Mouse (Mus musculus): ENCODE measurements around the gene Tasp1. TPM values are rescaled to one million over a fixed set of nuclear protein-coding genes. Genes with fewer than 3 reads are reported as not detected.
"Not testable (repeated sequence)": the region's sequence is repeated elsewhere in the genome, so short reads cannot be mapped to it uniquely, and the experiment has no call there.

Tasp1 gene
- 14.3 and 14.4 TPM in 2 replicates for total RNA-seq (2017)

GRCm38 (mm10) chr2:140066353-140067314 is at the start of gene Tasp1:
TSS of gene Tasp1 (minus strand) at chr2:140066805.
- ATAC-seq (ENCODE audit: extremely low read depth, insufficient number of reproducible peaks, low FRiP score, poor library complexity, severe bottlenecking), result peak; percentile 100

GRCm38 (mm10) chr2:140113851-140114250 is 47.2 kb upstream of the Tasp1 start:
- no peak for ATAC-seq (ENCODE audit: extremely low read depth, insufficient number of reproducible peaks, low FRiP score, poor library complexity, severe bottlenecking)

- no peak for ATAC-seq (ENCODE audit: extremely low read depth, insufficient number of reproducible peaks, low FRiP score, poor library complexity, severe bottlenecking)
Observed at GRCm38 (mm10) chr2:140108945-140109344, 42.3 kb upstream of the Tasp1 start.

- ATAC-seq (ENCODE audit: extremely low read depth, insufficient number of reproducible peaks, low FRiP score, poor library complexity, severe bottlenecking), result no peak
Observed at GRCm38 (mm10) chr2:140107641-140108040, 41.0 kb upstream of the Tasp1 start.

GRCm38 (mm10) chr2:140104951-140105350 is 38.3 kb upstream of the Tasp1 start:
- no peak for ATAC-seq (ENCODE audit: extremely low read depth, insufficient number of reproducible peaks, low FRiP score, poor library complexity, severe bottlenecking)

- ATAC-seq (ENCODE audit: extremely low read depth, insufficient number of reproducible peaks, low FRiP score, poor library complexity, severe bottlenecking), result no peak
Observed at GRCm38 (mm10) chr2:140100551-140101474, 34.2 kb upstream of the Tasp1 start.

GRCm38 (mm10) chr2:140099971-140100370 is 33.4 kb upstream of the Tasp1 start:
- ATAC-seq (ENCODE audit: extremely low read depth, insufficient number of reproducible peaks, low FRiP score, poor library complexity, severe bottlenecking), result no peak

- no peak for ATAC-seq (ENCODE audit: extremely low read depth, insufficient number of reproducible peaks, low FRiP score, poor library complexity, severe bottlenecking)
Observed at GRCm38 (mm10) chr2:140097131-140097591, 30.6 kb upstream of the Tasp1 start.

- no peak for ATAC-seq (ENCODE audit: extremely low read depth, insufficient number of reproducible peaks, low FRiP score, poor library complexity, severe bottlenecking)
Observed at GRCm38 (mm10) chr2:140096034-140096433, 29.4 kb upstream of the Tasp1 start.

GRCm38 (mm10) chr2:140093433-140093832 is 26.8 kb upstream of the Tasp1 start:
- ATAC-seq (ENCODE audit: extremely low read depth, insufficient number of reproducible peaks, low FRiP score, poor library complexity, severe bottlenecking), result no peak

GRCm38 (mm10) chr2:140084245-140084644 is 17.6 kb upstream of the Tasp1 start:
- ATAC-seq (ENCODE audit: extremely low read depth, insufficient number of reproducible peaks, low FRiP score, poor library complexity, severe bottlenecking), result no peak

- no peak for ATAC-seq (ENCODE audit: extremely low read depth, insufficient number of reproducible peaks, low FRiP score, poor library complexity, severe bottlenecking)
Observed at GRCm38 (mm10) chr2:140080747-140081577, 14.4 kb upstream of the Tasp1 start.

- not testable (repeated sequence) for ATAC-seq (ENCODE audit: extremely low read depth, insufficient number of reproducible peaks, low FRiP score, poor library complexity, severe bottlenecking)
Observed at GRCm38 (mm10) chr2:140079284-140079683, 12.7 kb upstream of the Tasp1 start.

GRCm38 (mm10) chr2:140078600-140079280 is 12.1 kb upstream of the Tasp1 start:
- no peak for ATAC-seq (ENCODE audit: extremely low read depth, insufficient number of reproducible peaks, low FRiP score, poor library complexity, severe bottlenecking)

GRCm38 (mm10) chr2:140077476-140077875 is 10.9 kb upstream of the Tasp1 start:
- ATAC-seq (ENCODE audit: extremely low read depth, insufficient number of reproducible peaks, low FRiP score, poor library complexity, severe bottlenecking), result no peak

- no peak for ATAC-seq (ENCODE audit: extremely low read depth, insufficient number of reproducible peaks, low FRiP score, poor library complexity, severe bottlenecking)
Observed at GRCm38 (mm10) chr2:140075150-140075549, 8.5 kb upstream of the Tasp1 start.

- no peak for ATAC-seq (ENCODE audit: extremely low read depth, insufficient number of reproducible peaks, low FRiP score, poor library complexity, severe bottlenecking)
Observed at GRCm38 (mm10) chr2:140067516-140067915, 911 bp upstream of the Tasp1 start.

- no peak for ATAC-seq (ENCODE audit: extremely low read depth, insufficient number of reproducible peaks, low FRiP score, poor library complexity, severe bottlenecking)
Observed at GRCm38 (mm10) chr2:140065676-140066075, 929 bp downstream of the Tasp1 start.

All from neutrophil, adult 5-6 weeks (primary cell).